Mouse (Mus musculus) midbrain, embryonic 15.5 days (tissue): Measurements from ENCODE around the gene Synpr. TPM values are rescaled to one million over a fixed set of nuclear protein-coding genes. Genes with fewer than 3 reads are reported as not detected.

Experiments
- ATAC-seq: fragments of 200-750 bp; cut with Nextera tagmentation; replicated peaks from 2 replicates; pipeline ENCODE4 v1.8.0; 2017; ENCODE audit warnings: moderate TSS enrichment
- H3K27ac ChIP-seq: fragments of 300-500 bp; sonication (generic); 2 replicates; pipeline ENCODE4 v1.5.1; 2015; ENCODE audit warnings: mild to moderate bottlenecking, inconsistent platforms
- H3K27me3 ChIP-seq: fragments of 300-500 bp; sonication (generic); replicated peaks from 2 replicates; pipeline ENCODE4 v1.6.1; 2015; ENCODE audit warnings: inconsistent platforms
- H3K36me3 ChIP-seq: fragments of 300-500 bp; sonication (generic); replicated peaks from 2 replicates; pipeline ENCODE4 v1.6.1; 2015; ENCODE audit warnings: inconsistent platforms
- H3K4me1 ChIP-seq: fragments of 300-500 bp; sonication (generic); 2 replicates; pipeline ENCODE4 v1.6.1; 2015; ENCODE audit warnings: inconsistent platforms
- H3K4me2 ChIP-seq: fragments of 300-500 bp; sonication (generic); 2 replicates; pipeline ENCODE4 v1.6.1; 2015; ENCODE audit warnings: inconsistent platforms, mild to moderate bottlenecking, moderate library complexity
- H3K4me3 ChIP-seq: fragments of 300-500 bp; sonication (generic); 2 replicates; pipeline ENCODE4 v1.5.1; 2015; ENCODE audit warnings: mild to moderate bottlenecking, inconsistent platforms
- H3K9ac ChIP-seq: fragments of 300-500 bp; sonication (generic); 2 replicates; pipeline ENCODE4 v1.6.1; 2015; ENCODE audit warnings: mild to moderate bottlenecking, inconsistent platforms
- H3K9me3 ChIP-seq: fragments of 300-500 bp; sonication (generic); 2 replicates; pipeline ENCODE4 v1.6.1; 2016; ENCODE audit warnings: inconsistent platforms
- WGBS: fragments of 180-500 bp; shearing (Covaris S2); methylation state at CpG from one replicate; pipeline ENCODE4 v1.1.7; 2015; ENCODE audit warnings: mixed read lengths; 5-methylcytosine and 5-hydroxymethylcytosine counted together
- polyA plus RNA-seq: library from polyadenylated mRNA; unstranded; fragments of >200 nt; fragmentation: Nextera tagmentation; extraction: Ambion mirVana; gene quantifications from 2 replicates; pipeline ENCODE4 v1.2.1, GENCODE M21; 2015

The Synpr gene
- polyA plus RNA-seq, 1 experiment from 2014 or later: 30.6 TPM

DNA sequence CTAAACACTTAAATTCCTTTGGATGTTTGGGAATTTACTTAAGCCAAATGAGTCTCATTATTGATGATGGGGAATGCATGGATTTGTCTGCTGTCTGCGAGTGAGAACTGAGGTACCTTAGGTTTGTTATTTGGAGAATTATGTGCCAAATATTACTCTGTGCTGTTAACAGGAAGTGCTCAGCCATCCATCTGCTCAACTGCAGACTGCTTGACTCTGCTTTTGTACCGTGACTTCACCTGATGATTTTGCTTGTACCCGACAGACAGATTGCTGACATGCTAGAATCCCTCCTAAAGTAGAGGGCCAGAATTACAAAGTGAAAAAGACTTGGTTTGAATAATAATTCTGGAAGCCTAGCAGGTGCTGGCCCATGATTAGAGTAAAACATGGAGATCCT is 9.6 kb downstream of the Synpr start:
- H3K4me2 ChIP-seq: no peak overlapping the region
- no peak overlapping the region for H3K9ac ChIP-seq
- H3K27ac ChIP-seq: no peak overlapping the region
- H3K27me3 ChIP-seq: no peaks in the 10 kb centered on the region
- H3K4me3 ChIP-seq: no peak overlapping the region
- WGBS: 86% methylated on average over 3 of the region's 3 CpGs
- no peaks in the 10 kb centered on the region for H3K4me1 ChIP-seq
- no peaks in the 10 kb centered on the region for H3K36me3 ChIP-seq
- no peaks in the 10 kb centered on the region for H3K9me3 ChIP-seq
- ATAC-seq: no peak

GRCm38 (mm10) chr14:13314323-13314722 is 29.7 kb downstream of the Synpr start:
- Histone ChIP-seq H3K4me2 (no peak overlapping the region), H3K4me3 (no peak overlapping the region), H3K9me3 (no peaks in the 10 kb centered on the region), H3K27ac (no peak overlapping the region), H3K27me3 (no peaks in the 10 kb centered on the region), H3K9ac (no peak overlapping the region), H3K36me3 (no peaks in the 10 kb centered on the region), H3K4me1 (no peaks in the 10 kb centered on the region)
- ATAC-seq: no peak
- WGBS: 86% methylated on average over 1 of the region's 1 CpGs

DNA sequence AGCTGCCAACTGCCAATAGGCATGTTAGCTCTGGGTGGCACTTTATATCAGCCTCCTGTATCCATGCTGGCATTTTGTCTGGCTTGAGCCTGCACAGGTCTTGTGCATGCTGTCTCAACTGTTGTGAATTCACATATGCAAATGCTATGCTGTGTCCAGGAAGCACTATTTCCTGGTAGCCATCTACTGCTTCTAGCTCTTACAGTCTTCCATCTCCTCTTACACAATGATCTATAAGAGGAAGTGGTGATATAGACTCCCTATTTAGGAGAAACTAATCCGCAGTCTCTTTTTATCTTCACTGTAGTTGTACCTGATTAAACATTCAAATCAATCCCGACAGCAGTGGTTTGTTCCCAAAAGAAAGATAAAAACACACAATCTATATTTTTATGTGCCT is 43.9 kb downstream of the Synpr start:
- H3K36me3 ChIP-seq: no peaks in the 10 kb centered on the region
- no peak overlapping the region for H3K4me2 ChIP-seq
- H3K27me3 ChIP-seq: no peaks in the 10 kb centered on the region
- no peak overlapping the region for H3K9ac ChIP-seq
- no peaks in the 10 kb centered on the region for H3K4me1 ChIP-seq
- ATAC-seq: no peak
- 89% methylated on average over 2 of the region's 2 CpGs for WGBS
- H3K9me3 ChIP-seq: no peaks in the 10 kb centered on the region
- no peak overlapping the region for H3K27ac ChIP-seq
- H3K4me3 ChIP-seq: no peak overlapping the region

DNA sequence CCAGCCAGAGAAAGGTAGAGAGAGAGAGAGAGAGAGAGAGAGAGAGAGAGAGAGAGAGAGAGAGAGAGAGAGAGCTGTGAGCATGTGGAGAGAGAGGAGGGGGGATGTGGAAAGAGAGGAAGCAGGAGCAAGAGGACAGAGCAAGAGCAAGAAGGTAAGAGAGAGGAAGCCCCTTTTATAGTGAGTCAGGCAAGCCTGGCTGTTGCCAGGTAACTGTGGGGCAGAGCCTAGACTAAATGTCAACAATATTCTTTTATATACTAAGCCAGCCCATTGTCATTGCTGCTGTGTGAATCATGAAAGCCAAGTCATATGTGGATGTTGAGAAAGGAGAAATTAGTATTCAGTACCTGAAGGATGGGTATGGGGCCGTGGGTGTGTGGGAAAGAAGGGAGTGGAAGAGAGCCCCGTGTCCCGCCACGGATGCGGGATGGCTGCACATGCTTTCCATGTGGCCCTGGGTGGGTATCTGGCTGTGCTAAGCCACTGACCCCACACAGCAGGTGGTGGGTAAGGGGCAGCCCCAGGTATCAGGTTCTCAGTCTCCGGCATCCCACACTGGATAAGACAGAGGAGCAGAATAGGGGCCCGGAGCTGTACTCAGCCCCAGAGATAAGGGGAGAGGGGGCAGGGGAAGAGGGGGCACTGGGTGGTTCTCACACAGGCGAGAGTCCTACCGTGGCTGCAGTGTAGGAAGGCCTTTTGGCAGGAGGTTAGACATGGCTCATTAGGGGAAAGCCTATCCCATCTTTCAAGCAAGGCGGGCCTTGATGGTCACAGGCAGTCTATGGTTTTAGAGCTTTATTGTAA is 48.1 kb downstream of the Synpr start:
- H3K27me3 ChIP-seq: no peaks in the 10 kb centered on the region
- no peaks in the 10 kb centered on the region for H3K9me3 ChIP-seq
- H3K4me2 ChIP-seq: no peak overlapping the region
- no peak overlapping the region for H3K27ac ChIP-seq
- no peaks in the 10 kb centered on the region for H3K4me1 ChIP-seq
- H3K36me3 ChIP-seq: no peaks in the 10 kb centered on the region
- WGBS: 60% methylated on average over 10 of the region's 10 CpGs
- no peak overlapping the region for H3K9ac ChIP-seq
- no peak overlapping the region for H3K4me3 ChIP-seq
- peak; percentile 76 for ATAC-seq

DNA sequence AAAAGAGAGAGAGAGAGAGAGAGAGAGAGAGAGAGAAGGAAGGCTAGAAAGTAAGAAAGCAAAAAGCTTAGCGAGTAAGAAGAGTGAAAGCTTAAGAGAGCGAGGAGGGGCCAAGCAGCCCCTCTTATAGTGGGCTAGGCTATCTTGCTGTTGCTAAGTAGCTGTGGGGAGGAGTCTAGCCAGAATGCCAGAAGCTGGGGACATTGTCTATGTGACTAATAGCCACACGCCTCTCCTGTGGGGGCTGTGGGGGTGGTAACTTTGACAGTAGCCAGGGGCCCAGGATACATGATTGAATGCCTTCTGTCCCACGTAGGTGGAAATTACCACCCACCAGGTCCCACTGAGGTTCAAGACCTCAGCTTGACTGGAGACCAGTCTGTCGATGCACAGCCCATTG is 48.8 kb downstream of the Synpr start:
- Histone ChIP-seq H3K36me3 (no peaks in the 10 kb centered on the region), H3K4me3 (no peak overlapping the region), H3K9me3 (no peaks in the 10 kb centered on the region), H3K4me1 (no peaks in the 10 kb centered on the region), H3K27me3 (no peaks in the 10 kb centered on the region), H3K4me2 (no peak overlapping the region), H3K27ac (no peak overlapping the region), H3K9ac (no peak overlapping the region)
- 60% methylated on average over 5 of the region's 5 CpGs for WGBS
- ATAC-seq: no peak

GRCm38 (mm10) chr14:13336162-13336561 is 51.6 kb downstream of the Synpr start:
- WGBS: 66% methylated on average over 4 of the region's 4 CpGs
- no peaks in the 10 kb centered on the region for H3K9me3 ChIP-seq
- no peaks in the 10 kb centered on the region for H3K27me3 ChIP-seq
- no peaks in the 10 kb centered on the region for H3K4me1 ChIP-seq
- no peak overlapping the region for H3K4me2 ChIP-seq
- no peak overlapping the region for H3K9ac ChIP-seq
- no peak overlapping the region for H3K4me3 ChIP-seq
- no peaks in the 10 kb centered on the region for H3K36me3 ChIP-seq
- H3K27ac ChIP-seq: no peak overlapping the region
- no peak for ATAC-seq

- Histone ChIP-seq H3K27me3 (no peaks in the 10 kb centered on the region), H3K9me3 (no peaks in the 10 kb centered on the region), H3K4me1 (no peaks in the 10 kb centered on the region), H3K27ac (no peak overlapping the region), H3K4me3 (no peak overlapping the region), H3K4me2 (no peak overlapping the region), H3K9ac (no peak overlapping the region), H3K36me3 (no peaks in the 10 kb centered on the region)
- 77% methylated on average over 4 of the region's 4 CpGs for WGBS
- no peak for ATAC-seq
These were observed 56.1 kb downstream of the Synpr start for GRCm38 (mm10) chr14:13340688-13341087.

DNA sequence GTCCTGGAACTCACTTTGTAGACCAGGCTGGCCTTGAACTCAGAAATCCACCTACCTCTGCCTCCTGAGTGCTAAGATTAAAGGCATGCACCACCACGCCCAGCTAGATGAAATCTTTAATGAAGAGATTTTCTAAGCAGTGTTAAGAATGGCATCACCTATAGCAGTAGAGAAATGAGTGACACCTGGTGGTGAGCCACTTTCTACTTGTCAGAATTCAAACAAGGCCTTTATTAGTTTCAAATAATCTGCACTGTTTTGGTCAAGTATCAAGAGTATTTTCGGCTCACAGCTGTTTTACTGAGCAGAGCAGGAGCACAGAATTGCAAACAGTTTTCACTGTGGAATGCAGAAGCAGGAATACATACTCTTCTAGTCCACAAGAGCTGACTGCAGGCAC is 59.7 kb downstream of the Synpr start:
- Histone ChIP-seq H3K27ac (no peak overlapping the region), H3K36me3 (no peaks in the 10 kb centered on the region), H3K9me3 (no peaks in the 10 kb centered on the region), H3K4me1 (no peaks in the 10 kb centered on the region), H3K4me2 (no peak overlapping the region), H3K4me3 (no peak overlapping the region), H3K9ac (no peak overlapping the region), H3K27me3 (no peaks in the 10 kb centered on the region)
- ATAC-seq: no peak
- 65% methylated on average over 2 of the region's 2 CpGs for WGBS

DNA sequence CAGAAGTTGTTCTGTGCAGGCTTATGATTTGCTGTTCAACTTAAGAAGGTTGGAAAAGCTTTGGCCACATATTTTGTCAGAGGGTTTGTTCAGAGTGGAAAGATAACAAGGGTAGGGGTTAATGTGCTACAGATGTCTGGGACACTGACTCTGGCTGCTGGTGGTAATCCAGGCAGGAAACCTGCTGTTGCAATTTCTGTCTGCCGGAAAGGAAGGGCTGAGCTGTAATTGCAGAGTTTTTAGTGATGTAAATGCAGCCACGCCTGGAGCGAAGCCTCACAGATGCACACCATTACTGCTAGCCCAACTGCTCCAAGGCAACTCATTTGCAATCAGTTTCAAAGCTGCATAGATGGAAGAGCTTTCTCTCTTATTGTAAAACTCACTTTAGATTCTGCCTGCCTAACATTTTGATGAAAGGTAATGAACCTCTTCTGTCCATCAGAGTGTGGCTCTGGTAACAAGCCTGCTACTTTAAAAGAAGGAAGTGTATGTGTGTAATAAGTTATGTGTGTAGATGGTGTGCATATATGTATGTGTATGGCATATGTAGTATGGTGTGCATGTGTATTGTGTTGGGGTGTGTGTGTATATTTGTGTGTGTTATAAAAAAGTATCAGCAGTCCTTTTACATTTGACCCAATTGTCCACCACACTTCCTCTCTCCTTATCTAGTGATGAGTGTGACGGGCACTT is 64.7 kb downstream of the Synpr start:
- no peak overlapping the region for H3K4me2 ChIP-seq
- H3K27me3 ChIP-seq: no peaks in the 10 kb centered on the region
- no peak overlapping the region for H3K27ac ChIP-seq
- 72% methylated on average over 4 of the region's 4 CpGs for WGBS
- no peak overlapping the region for H3K9ac ChIP-seq
- H3K4me1 ChIP-seq: no peaks in the 10 kb centered on the region
- no peak overlapping the region for H3K4me3 ChIP-seq
- no peaks in the 10 kb centered on the region for H3K9me3 ChIP-seq
- no peaks in the 10 kb centered on the region for H3K36me3 ChIP-seq
- no peak for ATAC-seq

DNA sequence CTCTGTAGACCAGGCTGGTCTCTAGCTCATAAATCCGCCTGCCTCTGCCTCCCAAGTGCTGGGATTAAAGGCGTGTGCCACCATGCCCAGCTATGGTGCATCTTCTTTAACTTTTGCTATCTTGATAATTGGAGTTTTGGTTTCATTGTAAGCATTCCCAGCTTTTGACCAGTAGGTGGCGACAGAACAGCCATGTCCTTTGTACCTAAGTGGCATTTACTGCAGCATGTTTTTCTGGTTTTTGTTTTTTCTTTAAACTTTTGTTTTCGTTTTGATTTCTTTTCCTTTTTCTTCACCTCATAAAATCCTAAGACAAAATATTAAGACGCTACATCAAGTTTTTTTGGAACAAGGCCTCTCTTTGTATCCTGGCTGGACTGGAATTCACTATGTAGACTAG is 69.6 kb downstream of the Synpr start:
- H3K9me3 ChIP-seq: no peaks in the 10 kb centered on the region
- H3K9ac ChIP-seq: no peak overlapping the region
- no peaks in the 10 kb centered on the region for H3K36me3 ChIP-seq
- WGBS: 27% methylated on average over 5 of the region's 5 CpGs
- no peak overlapping the region for H3K4me2 ChIP-seq
- 0 out of 2 replicates have a peak, but pooled peaks have one; percentile 11 for ATAC-seq
- H3K27me3 ChIP-seq: no peaks in the 10 kb centered on the region
- no peak overlapping the region for H3K4me3 ChIP-seq
- H3K4me1 ChIP-seq: peaks cover 4% of the 10 kb centered on the region; the same call in 1 of the 2 replicates
- no peak overlapping the region for H3K27ac ChIP-seq

DNA sequence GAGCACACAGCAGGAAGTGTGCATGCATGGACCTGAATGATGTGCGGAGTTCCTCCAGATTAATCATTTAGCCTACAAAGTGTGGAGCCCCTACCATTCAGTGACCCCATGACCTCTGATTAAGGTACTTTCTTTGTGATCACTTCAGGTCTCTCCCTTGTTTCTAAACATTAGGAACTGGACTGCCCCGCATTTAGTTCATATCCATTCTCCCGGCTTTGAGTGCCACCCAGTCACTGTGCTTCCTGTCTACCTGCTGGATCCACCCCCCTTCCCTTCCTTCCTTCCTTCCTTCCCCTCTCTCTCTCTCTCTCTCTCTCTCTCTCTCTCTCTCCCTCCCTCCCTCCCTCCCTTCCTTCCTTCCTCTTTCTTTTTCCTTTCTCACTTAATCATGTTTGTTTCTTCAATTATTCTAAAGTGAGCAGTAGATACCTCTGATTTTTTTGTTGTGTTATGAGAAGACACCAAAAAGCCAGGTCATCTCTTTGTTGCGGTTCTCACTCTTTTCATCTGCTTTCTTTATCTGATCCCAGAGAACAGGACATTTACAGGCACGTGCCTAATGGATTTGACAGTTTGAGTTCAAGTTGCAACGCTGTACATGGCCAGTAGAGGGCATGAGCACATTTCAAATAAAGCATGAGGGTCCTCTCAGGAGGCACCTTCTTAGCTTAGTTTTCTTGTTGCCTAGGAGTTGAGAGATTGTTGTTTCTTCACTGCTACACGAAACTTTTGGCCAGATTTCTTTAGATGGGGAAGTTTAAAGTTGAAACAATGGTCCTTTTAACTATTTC is 71.2 kb downstream of the Synpr start:
- H3K9me3 ChIP-seq: no peaks in the 10 kb centered on the region
- H3K4me1 ChIP-seq: peaks cover 4% of the 10 kb centered on the region; the same call in 1 of the 2 replicates
- 12% methylated on average over 7 of the region's 7 CpGs for WGBS
- no peaks in the 10 kb centered on the region for H3K36me3 ChIP-seq
- no peak overlapping the region for H3K27ac ChIP-seq
- H3K4me2 ChIP-seq: no peak overlapping the region; the same call in 1 of the 2 replicates
- peak; percentile 48 for ATAC-seq
- no peaks in the 10 kb centered on the region for H3K27me3 ChIP-seq
- no peak overlapping the region for H3K9ac ChIP-seq
- no peak overlapping the region for H3K4me3 ChIP-seq

- H3K4me2 ChIP-seq: no peak overlapping the region
- H3K27ac ChIP-seq: no peak overlapping the region
- H3K4me1 ChIP-seq: peaks cover 4% of the 10 kb centered on the region; the same call in 1 of the 2 replicates
- ATAC-seq: 0 out of 2 replicates have a peak, but pooled peaks have one; percentile 35
- no peaks in the 10 kb centered on the region for H3K36me3 ChIP-seq
- H3K9ac ChIP-seq: no peak overlapping the region
- no peak overlapping the region for H3K4me3 ChIP-seq
- no peaks in the 10 kb centered on the region for H3K27me3 ChIP-seq
- no peaks in the 10 kb centered on the region for H3K9me3 ChIP-seq
- WGBS: 62% methylated on average over 5 of the region's 5 CpGs
These were observed 72.6 kb downstream of the Synpr start for GRCm38 (mm10) chr14:13357101-13357667.
